Mouse (Mus musculus): ENCODE results near the gene Rhox7b. TPM values are rescaled to one million over a fixed set of nuclear protein-coding genes. Genes with fewer than 3 reads are reported as not detected.
"Not testable (repeated sequence)": the region's sequence is repeated elsewhere in the genome, so short reads cannot be mapped to it uniquely, and the experiment has no call there.

Gene Rhox7b
- not detected in 2 replicates for polyA plus RNA-seq (2015; fragmentation: Nextera tagmentation; extraction: Ambion mirVana)

- not testable (repeated sequence) for H3K4me2 ChIP-seq; H3K36me3 ChIP-seq (replicated peaks); H3K9ac ChIP-seq; H3K27me3 ChIP-seq (replicated peaks); H3K27ac ChIP-seq; H3K9me3 ChIP-seq; H3K4me3 ChIP-seq; ATAC-seq (replicated peaks); H3K4me1 ChIP-seq
- 85% methylated on average over 9 of the region's 9 CpGs for WGBS
Observed at GRCm38 (mm10) chrX:37897132-37897531, at the start of gene Rhox7b. Gene Rhox7b, minus strand, starts transcription at chrX:37897232.

- Histone ChIP-seq H3K4me3 (no peak overlapping the region), H3K4me2 (no peak overlapping the region), H3K9ac (no peak overlapping the region), H3K36me3 (replicated peaks) (no peaks in the 10 kb centered on the region), H3K9me3 (no peaks in the 10 kb centered on the region), H3K4me1 (no peaks in the 10 kb centered on the region), H3K27me3 (replicated peaks) (no peaks in the 10 kb centered on the region), H3K27ac (no peak overlapping the region)
- no peak for ATAC-seq (replicated peaks)
- WGBS, result 71% methylated on average over 4 of the region's 4 CpGs
Observed at GRCm38 (mm10) chrX:37916311-37916710, 19.3 kb upstream of the Rhox7b start.

GRCm38 (mm10) chrX:37908581-37908980 is 11.5 kb upstream of the Rhox7b start:
- no peak for ATAC-seq (replicated peaks)

GRCm38 (mm10) chrX:37903727-37904126 is 6.7 kb upstream of the Rhox7b start:
- H3K36me3 ChIP-seq (replicated peaks), result no peaks in the 10 kb centered on the region
- H3K9me3 ChIP-seq, result no peaks in the 10 kb centered on the region
- no peaks in the 10 kb centered on the region for H3K4me1 ChIP-seq
- WGBS, result 75% methylated on average over 5 of the region's 5 CpGs
- H3K4me3 ChIP-seq, result no peak overlapping the region
- H3K27me3 ChIP-seq (replicated peaks), result no peaks in the 10 kb centered on the region
- H3K9ac ChIP-seq, result no peak overlapping the region
- H3K27ac ChIP-seq, result no peak overlapping the region
- ATAC-seq (replicated peaks), result no peak
- H3K4me2 ChIP-seq, result no peak overlapping the region

More at GRCm38 (mm10) chrX:37908581-37908980, 11.5 kb upstream of the Rhox7b start:
- no peak overlapping the region for H3K9ac ChIP-seq
- H3K27me3 ChIP-seq (replicated peaks), result no peaks in the 10 kb centered on the region
- no peak overlapping the region for H3K27ac ChIP-seq
- H3K4me1 ChIP-seq, result no peaks in the 10 kb centered on the region
- no peak overlapping the region for H3K4me2 ChIP-seq
- H3K4me3 ChIP-seq, result no peak overlapping the region
- H3K9me3 ChIP-seq, result no peaks in the 10 kb centered on the region
- WGBS, result 62% methylated on average over 7 of the region's 7 CpGs
- H3K36me3 ChIP-seq (replicated peaks), result no peaks in the 10 kb centered on the region

- H3K27ac ChIP-seq; H3K36me3 ChIP-seq (replicated peaks); H3K9ac ChIP-seq; H3K4me3 ChIP-seq; H3K4me1 ChIP-seq; H3K4me2 ChIP-seq; H3K27me3 ChIP-seq (replicated peaks); H3K9me3 ChIP-seq; ATAC-seq (replicated peaks): not testable (repeated sequence)
- WGBS, result 90% methylated on average over 11 of the region's 18 CpGs
Observed at GRCm38 (mm10) chrX:37901670-37902069, 4.6 kb upstream of the Rhox7b start, which contains the start of gene Rhox9. Gene Rhox9, minus strand, starts transcription at chrX:37901770.

GRCm38 (mm10) chrX:37878844-37879243 is 18.2 kb downstream of the Rhox7b start, which contains the start of gene Rhox8:
Gene Rhox8, minus strand, starts transcription at chrX:37878944.
- Histone ChIP-seq H3K36me3 (replicated peaks) (no peaks in the 10 kb centered on the region), H3K9me3 (no peaks in the 10 kb centered on the region), H3K9ac (no peak within 1 kb of the TSS), H3K27me3 (replicated peaks) (no peaks in the 10 kb centered on the region), H3K4me1 (no peaks in the 10 kb centered on the region), H3K4me2 (no peak within 1 kb of the TSS), H3K4me3 (no peak within 1 kb of the TSS), H3K27ac (no peak within 1 kb of the TSS)
- ATAC-seq (replicated peaks), result no peak
- 77% methylated on average over 4 of the region's 4 CpGs for WGBS

GRCm38 (mm10) chrX:37871641-37872040 is 25.4 kb downstream of the Rhox7b start:
- WGBS, result 100% methylated on average over 2 of the region's 2 CpGs
- H3K27ac ChIP-seq, result no peak overlapping the region

More at GRCm38 (mm10) chrX:37871641-37872040, 25.4 kb downstream of the Rhox7b start:
- no peaks in the 10 kb centered on the region for H3K4me1 ChIP-seq
- H3K27me3 ChIP-seq (replicated peaks), result no peaks in the 10 kb centered on the region
- no peak overlapping the region for H3K4me2 ChIP-seq
- no peak for ATAC-seq (replicated peaks)
- H3K9me3 ChIP-seq, result no peaks in the 10 kb centered on the region
- no peak overlapping the region for H3K4me3 ChIP-seq
- H3K36me3 ChIP-seq (replicated peaks), result no peaks in the 10 kb centered on the region
- H3K9ac ChIP-seq, result no peak overlapping the region

Other genes starting within 250 kb of the Rhox7b start
- gene Rhox4g, start 245.9 kb downstream of the Rhox7b start, polyA plus RNA-seq (2015; fragmentation: Nextera tagmentation; extraction: Ambion mirVana), result not detected in 2 replicates
- gene Rhox3h, start 228.5 kb downstream of the Rhox7b start, polyA plus RNA-seq (2015; fragmentation: Nextera tagmentation; extraction: Ambion mirVana), result not detected in 2 replicates
- gene Rhox2h, start 224.0 kb downstream of the Rhox7b start, polyA plus RNA-seq (2015; fragmentation: Nextera tagmentation; extraction: Ambion mirVana), result not detected in 2 replicates
- 0.47 and 0.76 TPM in 2 replicates for gene Rhox5, start 92.4 kb downstream of the Rhox7b start, polyA plus RNA-seq (2015; fragmentation: Nextera tagmentation; extraction: Ambion mirVana)
- not detected in 2 replicates for gene Rhox6, start 70.3 kb downstream of the Rhox7b start, polyA plus RNA-seq (2015; fragmentation: Nextera tagmentation; extraction: Ambion mirVana)
- gene Rhox7a, start 65.5 kb downstream of the Rhox7b start, polyA plus RNA-seq (2015; fragmentation: Nextera tagmentation; extraction: Ambion mirVana), result not detected in 2 replicates
- gene Rhox8, start 18.3 kb downstream of the Rhox7b start, polyA plus RNA-seq (2015; fragmentation: Nextera tagmentation; extraction: Ambion mirVana), result not detected in 2 replicates
- gene Rhox9, start 4.5 kb upstream of the Rhox7b start, polyA plus RNA-seq (2015; fragmentation: Nextera tagmentation; extraction: Ambion mirVana), result not detected in 2 replicates
- not detected in 2 replicates for gene Btg1-ps1, start 121.6 kb upstream of the Rhox7b start, polyA plus RNA-seq (2015; fragmentation: Nextera tagmentation; extraction: Ambion mirVana)
- not detected in 2 replicates for gene Btg1-ps2, start 145.9 kb upstream of the Rhox7b start, polyA plus RNA-seq (2015; fragmentation: Nextera tagmentation; extraction: Ambion mirVana)
- gene Rhox10, start 169.2 kb upstream of the Rhox7b start, polyA plus RNA-seq (2015; fragmentation: Nextera tagmentation; extraction: Ambion mirVana), result not detected in 2 replicates
- not detected in 2 replicates for gene Rhox11, start 187.9 kb upstream of the Rhox7b start, polyA plus RNA-seq (2015; fragmentation: Nextera tagmentation; extraction: Ambion mirVana)
- gene Rhox12, start 213.7 kb upstream of the Rhox7b start, polyA plus RNA-seq (2015; fragmentation: Nextera tagmentation; extraction: Ambion mirVana), result not detected in 2 replicates
- not detected in 2 replicates for gene Rhox13, start 224.0 kb upstream of the Rhox7b start, polyA plus RNA-seq (2015; fragmentation: Nextera tagmentation; extraction: Ambion mirVana)